Mouse (Mus musculus): ENCODE results near the gene Xrra1.
"Not testable (repeated sequence)": the region's sequence is repeated elsewhere in the genome, so short reads cannot be mapped to it uniquely, and the experiment has no call there.

The Xrra1 gene

DNA sequence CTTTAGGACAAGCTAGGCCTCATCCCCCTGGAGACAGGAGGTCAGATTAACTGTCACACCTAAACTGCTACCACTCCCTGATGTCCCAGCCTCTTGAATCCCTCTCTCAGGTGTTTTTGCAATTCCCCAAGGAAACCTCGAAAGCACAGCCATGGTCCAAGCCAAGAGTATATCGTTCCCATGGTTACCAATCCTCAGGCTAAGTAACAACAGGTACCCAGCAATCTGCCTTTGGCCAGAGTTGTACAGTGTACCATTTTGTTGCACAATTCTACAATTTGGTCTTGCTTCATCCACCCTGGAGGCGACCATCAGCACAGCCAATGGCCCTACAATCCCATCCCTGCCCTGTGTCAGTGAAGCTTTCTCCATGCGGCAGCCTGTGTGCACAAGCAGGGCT is 38.0 kb downstream of the Xrra1 start:
- CTCF ChIA-PET, result no interaction called here

DNA sequence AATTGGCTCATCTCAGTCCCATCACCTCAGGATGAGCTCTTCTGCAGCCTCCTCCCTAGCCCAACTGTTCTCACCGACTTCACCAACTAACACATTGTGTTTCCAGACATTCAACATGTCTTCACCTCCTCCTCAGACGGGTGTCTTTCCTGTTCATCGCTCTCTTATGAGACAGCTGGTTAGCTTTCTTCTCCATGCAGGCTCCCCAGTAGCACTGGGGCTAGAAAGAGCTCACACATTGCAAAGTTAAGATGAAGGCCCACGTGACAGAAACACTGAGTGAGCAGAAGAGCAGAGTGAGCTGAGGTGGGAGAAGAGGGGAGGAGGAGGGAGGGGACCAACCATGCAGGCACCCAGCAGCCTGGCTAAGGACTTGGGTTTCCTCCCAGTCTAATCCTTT is 43.3 kb downstream of the Xrra1 start:
- CTCF ChIA-PET, result interaction anchor here (0.6 kb wide), 1 partner anchor 12 kb away, joined by 8 read pairs; no protein-coding TSS in a partner anchor

DNA sequence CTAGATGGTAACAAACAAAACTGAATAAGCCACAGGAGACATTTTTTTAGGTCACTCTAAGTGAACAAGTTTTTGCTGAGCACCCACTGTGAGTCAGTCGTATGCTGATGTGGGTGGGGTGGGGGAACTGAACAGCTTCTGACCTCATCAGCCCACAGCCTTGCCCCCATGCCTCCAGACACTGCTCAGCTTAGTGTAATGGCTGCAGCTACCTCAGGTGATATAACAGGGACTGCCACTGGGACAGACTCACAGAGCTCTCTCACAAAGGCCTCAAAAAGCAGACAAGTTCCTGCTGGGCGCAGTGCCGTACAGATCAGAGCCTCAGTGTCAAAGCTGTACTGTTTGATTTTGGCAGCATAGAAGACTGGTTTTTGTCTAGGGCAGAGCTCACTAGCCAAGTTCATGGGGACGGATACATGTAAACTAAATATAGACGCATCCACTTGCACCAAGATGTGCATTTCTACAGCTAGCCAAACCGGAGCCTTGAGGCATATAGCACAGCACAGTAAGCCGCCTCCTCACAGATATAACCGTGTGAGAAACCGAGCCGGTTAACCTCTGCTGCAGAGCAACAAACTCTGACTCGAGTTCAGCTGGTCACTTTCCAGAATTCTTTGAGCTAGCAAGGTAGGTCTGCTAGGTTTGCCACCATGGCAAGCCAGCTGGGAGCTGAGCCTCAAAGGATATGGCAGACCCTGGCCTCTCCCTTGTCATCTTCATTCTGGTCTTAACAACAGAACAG is 44.2 kb downstream of the Xrra1 start:
- CTCF ChIA-PET, result interaction anchor here (0.6 kb wide), 1 partner anchor 13 kb away, joined by 8 read pairs; no protein-coding TSS in a partner anchor

DNA sequence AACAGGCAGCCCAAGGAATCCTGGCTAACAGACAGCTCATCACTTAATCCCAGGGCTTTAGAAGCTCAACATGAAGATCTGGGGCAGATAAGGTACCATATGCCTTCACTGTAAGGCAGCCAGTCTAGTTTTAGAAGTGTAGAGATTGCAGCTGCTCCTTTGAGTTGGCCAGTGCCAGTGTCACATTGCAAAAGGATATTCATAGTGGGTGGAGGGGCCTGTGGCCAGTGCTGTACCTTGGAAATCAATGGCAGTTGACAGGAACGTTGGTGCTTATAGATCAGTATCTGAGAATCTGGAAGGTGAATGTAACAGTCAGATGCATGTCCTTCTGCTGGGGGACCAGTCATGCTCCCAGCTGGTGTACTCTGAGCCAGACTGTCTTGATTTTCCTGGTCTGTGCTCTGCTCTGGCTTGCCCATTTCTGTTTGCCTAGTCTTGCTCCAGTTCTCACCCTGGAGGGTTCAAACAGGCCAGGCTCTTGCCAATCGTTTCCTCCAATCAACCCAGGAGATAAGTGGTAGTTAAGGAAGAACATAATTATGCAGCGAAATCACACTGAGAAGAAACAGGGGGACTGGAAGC is 45.6 kb downstream of the Xrra1 start:
- CTCF ChIA-PET, result no interaction called here

DNA sequence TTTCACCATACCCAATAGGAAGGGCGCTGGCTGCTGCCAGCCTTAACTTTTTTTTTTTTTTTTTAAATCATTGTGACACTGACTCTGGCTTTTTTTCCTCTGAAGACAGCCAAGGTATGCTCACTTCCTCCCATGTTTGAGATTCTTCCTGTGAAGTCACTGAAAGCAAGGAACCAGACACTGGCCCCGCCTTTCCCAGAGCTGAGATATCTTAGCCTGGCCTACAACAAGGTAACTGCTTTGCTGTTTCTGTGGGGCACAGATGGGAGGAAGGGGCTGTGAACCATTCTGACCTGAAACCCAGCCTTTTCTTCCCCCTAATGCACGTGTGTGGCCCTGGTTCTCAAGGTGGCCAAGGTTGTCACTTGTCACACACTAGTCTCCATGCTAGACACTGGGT is 47.4 kb downstream of the Xrra1 start:
- CTCF ChIA-PET, result no interaction called here

DNA sequence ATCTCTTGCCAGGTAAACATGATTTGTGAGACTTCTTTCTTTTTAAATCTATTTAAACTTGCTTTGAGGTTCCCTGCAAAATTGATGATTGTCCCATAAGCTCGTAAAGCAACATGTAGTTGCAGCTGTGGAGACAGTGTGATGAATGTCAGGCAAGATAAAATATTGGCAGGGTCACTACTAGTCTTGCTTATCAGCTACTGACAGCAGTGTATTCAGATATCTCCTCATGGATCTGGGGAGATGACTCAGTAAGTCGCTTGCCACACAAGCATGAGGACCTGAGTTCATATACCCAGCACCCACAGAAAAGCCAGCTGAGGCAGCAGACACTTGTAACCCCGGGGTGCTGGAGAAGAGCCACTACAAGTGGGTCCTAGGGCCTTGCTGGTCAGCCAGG is 48.5 kb downstream of the Xrra1 start:
- CTCF ChIA-PET, result no interaction called here

GRCm38 (mm10) chr7:99911038-99911437 is 52.1 kb downstream of the Xrra1 start:
- CTCF ChIA-PET, result interaction anchor here (0.8 kb wide), 1 partner anchor 78 kb away, joined by 3 read pairs; no protein-coding TSS in a partner anchor

GRCm38 (mm10) chr7:99914316-99914715 is 55.4 kb downstream of the Xrra1 start:
- CTCF ChIA-PET, result no interaction called here

GRCm38 (mm10) chr7:99915511-99915910 is 56.6 kb downstream of the Xrra1 start:
- CTCF ChIA-PET, result no interaction called here

DNA sequence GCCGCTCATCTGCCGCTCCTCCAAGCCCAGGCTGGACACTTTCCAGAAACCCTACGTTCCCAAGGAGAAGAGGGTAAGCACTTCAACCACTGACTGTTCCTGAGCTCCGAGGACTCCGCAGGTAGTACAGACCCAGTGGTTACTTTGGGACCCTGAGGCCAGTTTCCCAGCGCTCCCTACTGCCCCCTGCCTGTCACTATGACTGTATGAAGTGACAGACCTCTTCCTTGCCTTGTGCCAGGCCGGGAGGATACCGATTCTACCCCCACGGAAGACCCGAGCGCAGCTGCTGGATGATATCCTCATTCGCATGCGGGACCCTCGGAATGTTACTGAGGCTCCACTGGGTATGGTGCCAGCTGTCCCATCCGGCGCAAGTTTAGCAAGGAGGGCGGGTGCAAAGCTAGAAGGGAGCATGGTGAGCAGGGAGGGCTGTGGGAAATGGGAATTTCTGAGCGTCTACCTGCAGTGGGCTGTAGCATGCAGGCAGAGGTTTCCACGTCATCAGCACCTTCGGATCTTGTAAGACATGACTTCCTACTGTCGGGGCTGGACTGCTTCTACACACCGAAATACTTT is 57.9 kb downstream of the Xrra1 start:
- CTCF ChIA-PET, result no interaction called here

DNA sequence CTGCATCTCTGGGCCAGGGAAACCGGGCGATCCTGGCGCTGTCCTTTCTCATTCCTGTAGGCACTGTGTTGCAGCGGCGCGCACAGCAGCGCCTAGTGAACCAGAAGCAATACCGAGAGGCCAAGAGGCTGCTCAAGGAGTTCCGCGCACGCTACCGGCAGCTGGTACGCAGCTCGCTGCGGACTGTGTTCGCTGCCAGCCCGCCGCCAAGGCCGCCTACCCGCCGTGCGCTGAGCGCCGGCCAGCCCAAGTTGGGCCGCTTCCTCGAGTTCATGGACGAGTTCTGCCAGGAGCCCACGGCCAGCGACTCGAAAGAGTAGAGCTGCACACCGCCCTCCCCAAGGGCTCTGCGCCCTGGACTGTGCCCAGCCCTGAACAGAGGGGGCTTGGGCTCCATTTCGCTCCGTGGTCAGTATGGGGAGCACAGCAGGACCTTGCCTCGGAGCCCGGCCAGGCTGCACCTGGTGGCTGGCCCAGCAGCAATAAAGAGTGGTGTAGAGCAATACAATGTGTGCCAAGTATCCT is 58.5 kb downstream of the Xrra1 start:
- CTCF ChIA-PET, result no interaction called here

GRCm38 (mm10) chr7:99919164-99919563 is 60.2 kb downstream of the Xrra1 start:
- CTCF ChIA-PET, result no interaction called here

DNA sequence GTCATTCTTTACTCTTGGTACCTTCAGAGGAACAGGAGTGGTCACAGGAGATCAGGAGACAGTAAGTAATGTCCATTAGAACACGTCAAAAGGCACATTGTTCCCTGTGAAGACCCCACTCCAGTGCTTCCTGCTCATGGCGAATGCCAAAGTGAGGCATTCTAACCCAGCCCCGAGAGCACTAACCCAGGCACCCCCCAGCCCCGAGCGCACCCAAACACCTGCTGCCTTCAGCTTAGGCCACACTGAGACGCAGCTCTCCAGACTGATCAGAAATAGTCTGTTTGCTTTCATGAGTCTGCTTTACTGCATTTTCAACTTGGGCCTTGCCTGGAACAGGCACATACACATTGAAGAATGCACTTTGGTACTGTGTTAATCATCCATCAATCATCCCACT is 61.1 kb downstream of the Xrra1 start:
- CTCF ChIA-PET, result no interaction called here

GRCm38 (mm10) chr7:99920416-99920815 is 61.5 kb downstream of the Xrra1 start:
- CTCF ChIA-PET, result no interaction called here

DNA sequence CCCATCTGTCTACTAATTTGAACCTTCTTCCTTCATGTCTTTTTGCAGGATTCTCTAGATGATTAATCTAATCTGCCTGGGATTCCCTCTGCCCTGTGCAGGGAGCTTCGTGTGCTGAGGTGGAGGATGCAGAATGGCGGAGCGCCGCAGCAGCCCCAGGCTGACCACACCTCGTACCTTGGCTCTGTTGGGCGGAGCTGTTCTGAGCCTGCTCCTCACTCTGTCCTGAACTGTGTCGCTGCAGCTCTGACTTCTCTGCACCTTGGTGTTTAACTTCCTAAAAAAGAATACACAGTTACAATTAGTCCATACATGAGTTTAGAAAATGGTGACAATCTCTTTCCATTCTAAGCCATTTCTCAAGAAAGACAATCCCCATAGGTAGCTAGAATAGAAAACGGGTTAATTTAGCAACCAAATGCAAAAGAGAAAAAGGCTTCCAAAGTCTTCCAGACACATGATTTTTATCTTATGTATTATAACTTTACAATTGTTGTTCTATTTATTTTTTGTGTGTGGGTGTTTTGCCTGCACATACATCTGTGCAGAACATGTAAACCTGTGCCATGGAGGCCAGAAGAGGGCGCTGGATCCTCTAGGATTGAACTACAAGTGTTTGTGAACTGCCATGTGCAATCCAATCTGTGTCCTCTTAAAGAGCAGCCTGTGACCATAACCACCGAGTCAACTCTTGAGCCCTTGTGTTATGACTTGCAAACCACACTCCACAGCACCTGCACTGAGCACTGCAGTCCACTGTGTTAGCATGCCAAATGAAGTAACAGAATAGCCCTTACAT is 68.2 kb downstream of the Xrra1 start:
- CTCF ChIA-PET, result no interaction called here

GRCm38 (mm10) chr7:99935758-99936157 is 76.8 kb downstream of the Xrra1 start:
- CTCF ChIA-PET, result no interaction called here

- CTCF ChIA-PET, result interaction anchor here (0.5 kb wide), 1 partner anchor 322 kb away, joined by 6 read pairs; no protein-coding TSS in a partner anchor
Measured at GRCm38 (mm10) chr7:99940669-99941068, 81.8 kb downstream of the Xrra1 start.

GRCm38 (mm10) chr7:99944520-99944919 is 85.6 kb downstream of the Xrra1 start:
- CTCF ChIA-PET, result no interaction called here

DNA sequence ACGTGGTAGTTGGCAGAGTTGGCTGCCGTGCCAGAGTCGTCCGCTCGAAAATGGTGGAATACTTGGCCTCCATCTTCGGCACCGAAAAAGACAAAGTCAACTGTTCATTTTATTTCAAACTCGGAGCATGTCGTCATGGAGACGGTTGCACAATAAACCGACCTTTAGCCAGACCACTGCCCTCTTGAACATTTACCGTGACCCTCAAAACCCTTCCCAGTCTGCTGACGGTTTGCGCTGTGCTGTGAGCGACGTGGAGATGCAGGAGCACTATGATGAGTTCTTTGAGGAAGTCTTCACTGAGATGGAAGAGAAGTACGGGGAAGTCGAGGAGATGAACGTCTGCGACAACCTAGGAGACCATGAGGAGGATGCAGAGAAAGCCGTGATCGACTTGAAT is 86.1 kb downstream of the Xrra1 start:
- CTCF ChIA-PET, result not testable (repeated sequence)

DNA sequence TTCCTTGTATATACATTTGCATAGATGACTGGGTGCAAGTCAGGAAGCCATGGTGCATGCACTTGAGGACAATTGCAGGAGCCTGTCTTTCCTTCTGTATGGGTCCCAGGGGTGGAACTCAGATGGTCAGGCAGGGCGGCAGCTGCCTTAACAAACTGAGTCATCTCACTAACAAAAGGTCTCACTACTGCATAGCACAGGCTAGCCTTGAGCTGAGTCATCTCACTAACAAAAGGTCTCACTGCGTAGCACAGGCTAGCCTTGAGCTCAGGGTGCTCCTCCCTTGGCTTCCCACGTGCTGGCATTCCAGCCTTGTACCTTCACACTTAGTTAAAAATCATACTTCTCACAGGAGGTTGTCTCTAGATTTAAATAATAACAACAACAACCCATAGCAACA is 87.0 kb downstream of the Xrra1 start:
- CTCF ChIA-PET, result no interaction called here

DNA sequence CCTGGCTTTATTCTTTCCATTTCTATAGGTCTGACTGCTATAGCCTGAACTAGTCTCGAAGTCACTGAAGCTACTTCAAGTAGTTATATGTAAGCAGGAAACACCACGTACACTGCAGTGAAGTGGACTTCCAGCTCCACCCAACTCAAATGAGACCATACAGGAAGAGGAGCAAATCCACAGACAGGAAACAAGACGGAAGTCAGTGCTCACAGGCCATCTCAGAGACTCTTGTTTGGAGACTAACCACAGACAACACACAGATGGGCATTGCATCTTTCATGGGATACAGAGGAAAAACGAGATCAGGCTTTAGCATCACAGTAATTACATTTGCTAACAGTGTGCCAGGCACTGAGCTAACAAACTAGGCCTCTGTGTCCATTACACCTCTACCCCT is 87.4 kb downstream of the Xrra1 start:
- CTCF ChIA-PET, result interaction anchor here (0.5 kb wide), 1 partner anchor 1285 kb away, joined by 4 read pairs; no protein-coding TSS in a partner anchor

DNA sequence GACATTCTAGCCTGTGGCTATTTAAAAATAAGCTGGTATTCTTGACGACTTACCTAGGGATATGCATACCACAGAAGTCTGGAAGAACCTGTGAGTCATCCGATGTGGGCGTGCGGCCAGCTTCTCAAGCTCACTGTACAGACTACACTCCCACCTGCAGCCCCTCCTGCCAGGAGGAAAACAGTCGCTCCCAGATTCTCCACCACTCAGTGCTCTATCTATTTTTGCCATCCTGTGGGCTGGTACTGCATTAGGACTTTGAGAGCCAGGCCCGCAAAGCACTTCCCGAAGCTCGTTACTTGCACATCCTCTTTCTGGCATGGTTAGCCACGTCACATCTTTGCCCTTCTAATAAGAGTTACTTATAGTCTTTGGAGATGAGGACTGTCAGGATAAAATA is 88.4 kb downstream of the Xrra1 start:
- CTCF ChIA-PET, result interaction anchor here (0.6 kb wide), 1 partner anchor 25 kb away, joined by 9 read pairs; no protein-coding TSS in a partner anchor
